Mouse (Mus musculus): ENCODE data around the gene Erc2. TPM values are rescaled to one million over a fixed set of nuclear protein-coding genes. Genes with fewer than 3 reads are reported as not detected.

Erc2 gene
- polyA plus RNA-seq, 1 experiment: 1.0 TPM

DNA sequence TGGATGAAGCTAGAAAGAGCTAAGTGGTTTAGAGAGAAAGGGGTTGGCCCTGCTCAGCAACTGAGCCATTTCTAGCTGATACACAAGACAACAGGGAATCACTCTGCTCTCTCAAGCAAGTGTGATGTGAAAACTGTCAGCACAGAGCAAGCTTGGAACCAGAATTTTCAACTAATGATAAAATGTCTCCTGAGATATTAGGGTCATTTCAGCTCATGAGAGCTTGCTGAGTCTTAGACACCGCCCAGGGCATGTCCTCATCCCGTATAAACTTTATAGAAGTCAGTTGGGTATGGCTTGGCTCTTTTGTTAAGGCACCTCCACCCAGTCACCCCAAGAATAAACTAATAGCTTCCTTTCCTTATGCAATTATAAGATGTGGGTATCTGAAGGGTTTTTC lies 666.0 kb downstream of the Erc2 start:
- no peak for DNase-seq (ENCODE audit: low spot score)

- no peak for DNase-seq (ENCODE audit: low spot score)
These were observed 666.7 kb downstream of the Erc2 start for GRCm38 (mm10) chr14:28288926-28289325.

DNA sequence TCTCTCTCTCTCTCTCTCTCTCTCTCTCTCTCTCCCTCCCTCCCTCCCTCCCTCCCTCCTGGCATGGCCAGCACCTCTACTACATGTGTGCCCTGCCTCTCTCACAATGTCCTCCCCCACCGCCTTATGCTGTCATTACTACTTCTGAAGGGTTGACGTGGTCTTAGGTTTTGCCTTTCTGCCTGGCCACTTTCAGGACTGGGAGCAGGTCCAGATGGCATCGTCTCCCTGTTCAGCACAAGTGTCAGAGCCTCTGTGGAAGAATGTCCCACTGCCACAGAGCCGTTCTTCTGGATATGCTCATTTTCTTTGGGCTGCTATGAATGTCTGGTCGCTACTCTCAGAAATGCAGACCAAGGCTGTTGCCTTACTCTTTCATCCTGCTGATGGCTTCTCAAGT lies 671.7 kb downstream of the Erc2 start:
- no peak for DNase-seq (ENCODE audit: low spot score)

- no peak for DNase-seq (ENCODE audit: low spot score)
These were observed 672.9 kb downstream of the Erc2 start for GRCm38 (mm10) chr14:28295145-28295544.

- no peak for DNase-seq (ENCODE audit: low spot score)
These were observed 677.9 kb downstream of the Erc2 start for GRCm38 (mm10) chr14:28300095-28300494.

GRCm38 (mm10) chr14:28301251-28301650 lies 679.0 kb downstream of the Erc2 start:
- no peak for DNase-seq (ENCODE audit: low spot score)

DNA sequence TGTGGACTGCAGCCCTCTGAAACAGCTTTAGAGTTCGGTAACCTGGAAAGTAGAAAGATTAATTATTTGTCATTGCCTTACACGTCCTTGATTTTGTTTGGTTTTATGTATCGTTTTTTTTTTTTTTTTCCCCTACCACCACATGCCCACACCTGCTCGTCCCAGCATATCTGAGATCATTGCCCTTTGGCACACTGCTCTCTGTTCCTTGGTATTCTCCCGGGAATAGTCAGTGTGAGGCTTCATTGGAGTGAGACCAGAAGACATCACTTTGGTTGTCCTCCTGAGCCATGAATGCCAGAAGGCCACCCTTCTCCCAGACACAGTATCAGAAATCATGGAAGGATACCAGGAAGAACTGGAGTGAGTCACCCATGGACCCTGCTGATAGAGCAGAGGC lies 681.9 kb downstream of the Erc2 start:
- DNase-seq (ENCODE audit: low spot score): no peak

- DNase-seq (ENCODE audit: low spot score): no peak
These were observed 686.4 kb downstream of the Erc2 start for GRCm38 (mm10) chr14:28308661-28309060.

GRCm38 (mm10) chr14:28316851-28317250 lies 694.6 kb downstream of the Erc2 start:
- DNase-seq (ENCODE audit: low spot score): no peak

GRCm38 (mm10) chr14:28321916-28322534 lies 699.8 kb downstream of the Erc2 start:
- DNase-seq (ENCODE audit: low spot score): no peak

GRCm38 (mm10) chr14:28323243-28323642 lies 701.0 kb downstream of the Erc2 start:
- DNase-seq (ENCODE audit: low spot score): no peak

- no peak for DNase-seq (ENCODE audit: low spot score)
These were observed 701.5 kb downstream of the Erc2 start for GRCm38 (mm10) chr14:28323727-28324126.

GRCm38 (mm10) chr14:28326456-28326855 lies 704.2 kb downstream of the Erc2 start:
- DNase-seq (ENCODE audit: low spot score): no peak

GRCm38 (mm10) chr14:28328512-28328911 lies 706.3 kb downstream of the Erc2 start:
- no peak for DNase-seq (ENCODE audit: low spot score)

- DNase-seq (ENCODE audit: low spot score): no peak
These were observed 708.9 kb downstream of the Erc2 start for GRCm38 (mm10) chr14:28331108-28331507.

GRCm38 (mm10) chr14:28332351-28332953 lies 710.2 kb downstream of the Erc2 start:
- no peak for DNase-seq (ENCODE audit: low spot score)

- no peak for DNase-seq (ENCODE audit: low spot score)
These were observed 716.9 kb downstream of the Erc2 start for GRCm38 (mm10) chr14:28339146-28339545.

DNA sequence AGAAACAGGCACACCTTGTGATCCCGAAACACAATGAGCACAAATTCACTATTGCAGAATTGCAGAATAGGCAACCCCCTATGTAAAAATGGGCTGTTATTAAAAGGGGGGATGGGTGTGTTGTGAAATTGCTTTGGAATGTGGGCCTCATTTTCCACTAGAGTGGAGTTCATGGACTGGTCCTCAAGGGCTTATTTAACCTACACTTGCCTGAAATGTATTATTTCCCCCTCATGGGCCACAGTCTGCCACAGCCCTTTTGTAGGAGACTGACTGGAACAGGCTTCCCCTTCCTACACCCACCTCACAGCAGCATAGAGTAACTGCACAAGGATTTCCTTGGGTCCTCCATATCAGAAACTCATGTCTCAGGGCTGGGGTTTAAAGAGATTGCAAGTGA lies 726.9 kb downstream of the Erc2 start:
- no peak for DNase-seq (ENCODE audit: low spot score)

DNA sequence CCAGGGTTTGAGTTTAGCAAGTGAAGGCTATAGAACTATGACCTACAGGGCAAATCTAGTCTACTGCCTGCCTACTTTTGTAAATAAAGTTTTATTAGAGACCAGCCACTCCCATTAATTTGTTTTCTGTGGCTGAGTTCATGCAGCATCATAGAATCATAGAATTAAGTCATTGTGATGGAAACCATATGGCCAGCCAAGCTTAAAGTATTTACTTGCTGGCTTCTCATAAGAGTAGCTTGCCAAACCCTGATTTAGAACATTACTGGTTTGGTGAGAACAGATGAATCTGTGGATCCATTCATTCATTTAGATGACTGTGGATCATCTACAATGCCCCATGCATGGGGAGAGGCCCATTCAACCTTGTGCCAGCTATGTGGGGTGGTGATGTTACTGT lies 733.8 kb downstream of the Erc2 start:
- DNase-seq (ENCODE audit: low spot score): no peak

- no peak for DNase-seq (ENCODE audit: low spot score)
These were observed 737.3 kb downstream of the Erc2 start for GRCm38 (mm10) chr14:28359502-28359901.

DNA sequence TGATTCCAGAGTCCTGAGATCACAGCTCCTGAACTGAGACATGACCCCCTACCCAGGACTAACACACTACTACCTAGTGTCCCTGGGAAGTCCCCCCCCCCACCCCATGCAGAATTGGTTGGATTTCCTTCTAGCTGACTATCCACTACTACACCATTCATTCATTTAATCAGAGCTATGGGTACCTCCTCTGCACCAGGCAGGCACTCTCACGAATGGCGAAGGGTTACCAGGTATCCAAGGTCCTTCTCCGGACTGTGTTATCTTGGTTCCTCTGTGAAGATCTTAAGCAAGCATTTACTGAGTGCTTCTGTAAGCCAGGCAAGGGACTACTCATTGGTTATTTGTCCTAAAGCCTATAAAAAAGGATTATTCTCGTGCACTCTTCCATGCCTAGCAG lies 737.8 kb downstream of the Erc2 start:
- DNase-seq (ENCODE audit: low spot score): no peak

GRCm38 (mm10) chr14:28362336-28362735 lies 740.1 kb downstream of the Erc2 start:
- DNase-seq (ENCODE audit: low spot score): no peak

DNA sequence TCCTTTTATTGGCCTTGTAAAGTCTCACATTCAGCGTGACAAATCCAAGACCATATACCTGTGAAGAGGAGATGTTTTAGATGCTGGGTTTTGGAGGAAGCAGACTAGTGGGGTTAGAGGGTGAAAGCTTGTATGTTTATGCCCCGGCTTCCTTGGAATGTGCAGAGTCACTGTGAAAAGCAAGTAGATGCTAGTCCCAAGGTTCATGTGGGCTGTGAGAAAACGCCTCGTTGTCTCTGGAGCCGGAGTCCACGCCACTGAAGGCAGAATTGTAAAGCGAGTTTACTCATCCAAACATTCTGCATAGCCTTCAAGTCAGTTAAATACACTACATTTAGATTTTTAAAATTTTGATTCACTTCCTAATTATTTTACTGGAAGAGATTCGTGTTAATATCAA lies 748.5 kb downstream of the Erc2 start:
- no peak for DNase-seq (ENCODE audit: low spot score)

- no peak for DNase-seq (ENCODE audit: low spot score)
These were observed 749.4 kb downstream of the Erc2 start for GRCm38 (mm10) chr14:28371651-28372050.

Measured in urinary bladder, adult 2 months (tissue).